ENCODE assay signal across 8 mouse cellular contexts in genomic region chr13:23519416-23519815, GRCm38 (mm10). TPM values are rescaled to one million over a fixed set of nuclear protein-coding genes. Genes with fewer than 3 reads are reported as not detected.
DNase-seq lines count a peak whose midpoint lies in the region; ATAC-seq lines count a peak whose summit lies in the region.

No protein-coding gene starts in this region.

- no peak overlapping the region for H3K9ac ChIP-seq in embryonic facial prominence, embryonic 11.5 days (replicated peaks; ENCODE audit: low read length)

- H3K36me3 ChIP-seq in embryonic facial prominence, embryonic 11.5 days (replicated peaks; ENCODE audit: control insufficient read depth, insufficient read depth, low read depth, low read length), result no peaks in the 10 kb centered on the region

- peak; percentile 53 for DNase-seq in ovary, adult 18-20 months (ENCODE audit: low spot score)
- no peak for DNase-seq in ovary, postnatal 10 days (ENCODE audit: low spot score)
- DNase-seq in embryonic facial prominence, embryonic 11.5 days (ENCODE audit: low spot score), result peak; percentile 90
- peak; percentile 92 for DNase-seq in heart, adult 11 months
- peak; percentile 52 for DNase-seq in kidney, adult 11 months
- DNase-seq in left cerebral cortex, postnatal 36 days (ENCODE audit: low spot score in 2 of 2), result peak; percentile 72 to 85
- peak; percentile 78 for DNase-seq in spleen, adult 12 weeks (ENCODE audit: low spot score)

- no peaks in the 10 kb centered on the region for H3K4me1 ChIP-seq in embryonic facial prominence, embryonic 11.5 days (ENCODE audit: control insufficient read depth, insufficient read depth, low read length)

- no peak overlapping the region for H3K27ac ChIP-seq in embryonic facial prominence, embryonic 11.5 days (replicated peaks; ENCODE audit: low read depth, low read length)

- 0 out of 2 replicates have a peak, but pooled peaks have one; percentile 10 for ATAC-seq in embryonic facial prominence, embryonic 11.5 days (replicated peaks; ENCODE audit: insufficient number of reproducible peaks, low FRiP score, low TSS enrichment, low read depth)
- peak; percentile 11 for ATAC-seq in megakaryocyte-erythroid progenitor cell, adult 5-6 weeks (replicated peaks; ENCODE audit: low FRiP score, low TSS enrichment, poor library complexity, severe bottlenecking)

- intact Hi-C loops in left cerebral cortex, postnatal 36 days (cut with DNase I), result loop anchor here (2.0 to 5.0 kb wide), 2 partner anchors 83 to 1497 kb away; no protein-coding TSS in a partner anchor

- WGBS in embryonic facial prominence, embryonic 11.5 days, result 0% methylated on average over 10 of the region's 10 CpGs

- peak overlapping the region; percentile 28 for H3K4me3 ChIP-seq in embryonic facial prominence, embryonic 11.5 days (ENCODE audit: low read depth, low read length)

- no peaks in the 10 kb centered on the region for H3K27me3 ChIP-seq in embryonic facial prominence, embryonic 11.5 days (ENCODE audit: control insufficient read depth, insufficient read depth, low read length)

- H3K4me2 ChIP-seq in embryonic facial prominence, embryonic 11.5 days (ENCODE audit: low read depth, low read length), result peak overlapping the region; percentile 16

- H3K9me3 ChIP-seq in embryonic facial prominence, embryonic 11.5 days (replicated peaks; ENCODE audit: control insufficient read depth, low read length), result no peaks in the 10 kb centered on the region

RNA-seq across cellular contexts. Expression of gene Hist1h4h, which starts 11.4 kb away (rescaled TPM):
- 3.5 and 5.0 TPM in 2 replicates for polyA plus RNA-seq in embryonic facial prominence, embryonic 11.5 days (2014; fragmentation: Nextera tagmentation; extraction: Ambion mirVana)
- 100 to 1,000 TPM; 319 to 326 TPM for total RNA-seq in left cerebral cortex, postnatal 36 days (2021)
- total RNA-seq in megakaryocyte-erythroid progenitor cell, adult 5-6 weeks (2014; fragmentation: Nextera tagmentation), result 115 and 209 TPM in 2 replicates
- 683 and 1,187 TPM in 2 replicates for total RNA-seq in megakaryocyte-erythroid progenitor cell, adult 5-6 weeks (2017)

RNA-seq across cellular contexts. Expression of gene Hist1h2af, which starts 14.3 kb away (rescaled TPM):
- 7.8 and 7.9 TPM in 2 replicates for polyA plus RNA-seq in embryonic facial prominence, embryonic 11.5 days (2014; fragmentation: Nextera tagmentation; extraction: Ambion mirVana)
- total RNA-seq in left cerebral cortex, postnatal 36 days (2021), result 1 to 10 TPM; 6.2 to 7.0 TPM
- total RNA-seq in megakaryocyte-erythroid progenitor cell, adult 5-6 weeks (2014; fragmentation: Nextera tagmentation), result 41.1 and 66.5 TPM in 2 replicates
- 1,297 and 1,759 TPM in 2 replicates for total RNA-seq in megakaryocyte-erythroid progenitor cell, adult 5-6 weeks (2017)

RNA-seq across cellular contexts. Expression of gene Hist1h3g, which starts 15.8 kb away (rescaled TPM):
- 6.1 and 7.8 TPM in 2 replicates for polyA plus RNA-seq in embryonic facial prominence, embryonic 11.5 days (2014; fragmentation: Nextera tagmentation; extraction: Ambion mirVana)
- 1 to 10 TPM; 3.6 to 4.6 TPM for total RNA-seq in left cerebral cortex, postnatal 36 days (2021)
- 189 and 293 TPM in 2 replicates for total RNA-seq in megakaryocyte-erythroid progenitor cell, adult 5-6 weeks (2014; fragmentation: Nextera tagmentation)
- total RNA-seq in megakaryocyte-erythroid progenitor cell, adult 5-6 weeks (2017), result 189 and 625 TPM in 2 replicates

RNA-seq across cellular contexts. Expression of gene Hist1h2bh, which starts 23.8 kb away (rescaled TPM):
- 0.67 and 1.3 TPM in 2 replicates for polyA plus RNA-seq in embryonic facial prominence, embryonic 11.5 days (2014; fragmentation: Nextera tagmentation; extraction: Ambion mirVana)
- 1 to 10 TPM in 1 of 2 experiments, under 1 TPM in 1; 0.79 to 1.2 TPM for total RNA-seq in left cerebral cortex, postnatal 36 days (2021)
- 31.9 and 110 TPM in 2 replicates for total RNA-seq in megakaryocyte-erythroid progenitor cell, adult 5-6 weeks (2014; fragmentation: Nextera tagmentation)
- total RNA-seq in megakaryocyte-erythroid progenitor cell, adult 5-6 weeks (2017), result 85.7 and 165 TPM in 2 replicates

RNA-seq across cellular contexts. Expression of gene Hist1h3f, which starts 24.4 kb away (rescaled TPM):
- polyA plus RNA-seq in embryonic facial prominence, embryonic 11.5 days (2014; fragmentation: Nextera tagmentation; extraction: Ambion mirVana), result 1.2 and 1.5 TPM in 2 replicates
- total RNA-seq in left cerebral cortex, postnatal 36 days (2021), result 10 to 100 TPM; 17.9 to 18.2 TPM
- 31.6 and 53.6 TPM in 2 replicates for total RNA-seq in megakaryocyte-erythroid progenitor cell, adult 5-6 weeks (2014; fragmentation: Nextera tagmentation)
- 69.9 and 132 TPM in 2 replicates for total RNA-seq in megakaryocyte-erythroid progenitor cell, adult 5-6 weeks (2017)

Comparison
In these comparisons a context has a peak if more than half of its experiments do, and no peak if none do; other contexts are left out.
1. RNA of gene Hist1h2af, which starts 14.3 kb away (total RNA-seq): 41.1 to 1,759 TPM in megakaryocyte-erythroid progenitor cell, adult 5-6 weeks; 6.2 to 7.0 TPM in left cerebral cortex, postnatal 36 days; every median in the first group is over 4 times any median in the second.
2. RNA of gene Hist1h3g, which starts 15.8 kb away (total RNA-seq): 189 to 625 TPM in megakaryocyte-erythroid progenitor cell, adult 5-6 weeks; 3.6 to 4.6 TPM in left cerebral cortex, postnatal 36 days; every median in the first group is over 10 times any median in the second.